Mouse (Mus musculus): ENCODE data around the gene Zfp385c.

Zfp385c gene

GRCm38 (mm10) chr11:100692164-100692616 is at the start of gene Zfp385c:
Gene Zfp385c (minus strand): TSS chr11:100692455.
- no peak for DNase-seq (ENCODE audit: low read depth, low spot score)

DNA sequence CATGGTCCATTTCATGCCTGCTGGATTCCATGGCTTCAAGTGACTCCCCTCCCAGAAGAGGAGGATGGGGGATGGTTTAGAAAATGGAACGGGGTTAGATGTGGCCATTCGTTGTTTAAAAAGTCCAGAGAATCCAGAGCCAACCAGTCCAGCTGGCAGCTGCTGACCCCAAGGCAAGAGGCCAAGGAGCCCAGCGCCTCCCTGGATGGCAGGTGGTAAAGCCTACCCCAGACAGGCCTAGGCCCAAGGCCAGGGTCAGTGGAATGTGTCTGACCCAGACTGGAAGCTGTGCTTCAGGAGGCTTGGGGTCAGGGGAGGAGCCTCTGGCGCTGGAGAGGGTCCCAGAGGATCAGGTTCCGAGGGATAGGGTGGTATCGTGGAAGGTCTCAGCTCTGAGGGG is 49.1 kb upstream of the Zfp385c start:
- no peak for DNase-seq (ENCODE audit: low read depth, low spot score)

DNA sequence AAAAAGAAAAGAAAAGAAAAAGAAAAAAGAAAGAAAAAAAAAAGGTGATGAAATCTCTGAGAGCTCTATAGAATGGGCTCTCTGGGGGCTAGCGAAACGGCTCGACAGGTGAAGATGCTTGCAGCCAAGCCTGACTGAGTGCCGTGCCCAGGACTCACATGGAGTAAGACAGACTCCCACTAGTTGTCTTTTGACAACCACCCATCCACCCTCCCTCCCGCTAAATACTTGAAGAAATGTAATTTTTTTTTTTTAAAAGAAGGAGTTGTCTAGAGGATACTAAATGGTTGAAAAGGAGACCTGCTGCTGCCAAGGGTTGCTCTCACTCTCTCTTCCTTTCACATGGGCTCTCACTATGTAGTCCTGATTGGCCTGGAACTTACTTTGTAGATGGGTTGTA is 46.5 kb upstream of the Zfp385c start:
- no peak for DNase-seq (ENCODE audit: low read depth, low spot score)

GRCm38 (mm10) chr11:100738066-100738604 is 45.9 kb upstream of the Zfp385c start, which contains the start of gene Rab5c:
Gene Rab5c (minus strand): TSS chr11:100738215.
- peak; percentile 100 for DNase-seq (ENCODE audit: low read depth, low spot score)

GRCm38 (mm10) chr11:100737105-100737733 is 45.0 kb upstream of the Zfp385c start:
- no peak for DNase-seq (ENCODE audit: low read depth, low spot score)

GRCm38 (mm10) chr11:100736746-100737080 is 44.5 kb upstream of the Zfp385c start:
- no peak for DNase-seq (ENCODE audit: low read depth, low spot score)

DNA sequence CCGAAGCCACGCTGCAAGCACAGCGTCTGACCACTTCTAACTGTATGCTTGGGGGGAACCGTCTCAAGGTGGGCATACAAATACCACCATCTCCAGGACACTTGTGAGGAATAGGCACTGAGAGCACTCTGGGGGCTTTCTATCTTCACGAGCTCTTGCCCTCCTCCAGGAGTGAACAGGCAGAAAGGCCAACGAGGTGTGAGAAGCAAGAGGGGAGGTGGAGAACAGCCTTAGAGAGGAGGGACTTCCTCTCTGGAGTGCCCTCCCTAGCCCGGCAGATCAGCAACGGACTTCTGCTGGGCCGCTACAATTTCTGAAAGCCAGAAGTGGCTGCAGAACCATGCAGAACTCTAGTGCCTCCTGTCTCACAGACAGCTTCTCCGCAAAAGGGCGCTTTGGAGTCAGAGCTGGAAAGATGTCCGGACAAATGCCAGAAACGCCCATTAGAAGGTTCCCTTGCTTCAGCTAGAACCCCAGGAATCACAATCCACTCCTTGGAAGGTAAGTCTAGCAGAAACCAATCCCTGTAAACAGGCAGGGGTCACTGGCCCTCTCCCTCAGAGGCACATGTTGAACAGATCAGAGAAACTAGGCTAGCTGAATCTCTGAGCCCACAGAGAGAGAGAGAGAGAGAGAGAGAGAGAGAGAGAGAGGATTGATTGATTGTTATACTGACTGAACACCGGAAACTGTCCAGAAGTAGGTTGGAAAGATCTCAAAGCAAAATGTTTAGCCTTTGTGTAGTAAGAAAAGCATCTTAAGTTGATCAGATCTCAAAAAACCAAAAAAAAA is 43.9 kb upstream of the Zfp385c start:
- no peak for DNase-seq (ENCODE audit: low read depth, low spot score)

DNA sequence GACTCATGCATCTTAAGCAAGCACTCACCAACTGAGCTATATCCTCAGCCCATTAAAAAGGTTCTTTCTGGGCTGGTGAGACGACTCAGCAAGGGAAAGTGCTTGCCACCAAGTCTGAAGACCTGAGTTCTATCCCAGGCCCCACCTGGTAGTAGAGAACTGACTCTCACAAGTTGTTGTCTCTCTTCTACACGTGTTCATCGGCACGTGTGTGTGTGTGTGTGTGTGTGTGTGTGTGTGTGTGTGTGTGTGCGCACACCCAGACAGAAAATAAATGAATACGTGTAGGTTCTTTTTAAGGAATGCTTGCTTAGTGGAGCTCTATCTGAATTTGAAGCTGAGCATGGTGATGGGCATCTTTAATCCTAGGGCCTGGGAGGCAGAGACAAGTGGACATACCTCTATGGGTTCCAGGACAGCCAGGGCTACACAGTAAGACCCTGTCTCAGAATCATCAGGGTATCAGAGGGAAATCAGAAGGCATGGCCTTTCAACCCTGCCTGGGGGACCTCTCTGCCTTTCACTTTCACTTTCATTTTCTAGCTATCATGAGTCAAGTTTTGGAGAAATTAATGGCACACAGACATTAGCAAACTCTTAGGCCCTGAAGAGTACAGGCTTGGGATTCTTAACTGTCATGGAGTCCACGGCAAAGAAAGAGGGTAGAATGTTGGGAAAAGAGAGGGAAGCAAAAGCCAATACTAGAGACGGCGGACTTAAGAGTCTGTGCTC is 43.0 kb upstream of the Zfp385c start:
- no peak for DNase-seq (ENCODE audit: low read depth, low spot score)

- no peak for DNase-seq (ENCODE audit: low read depth, low spot score)
Observed at GRCm38 (mm10) chr11:100730477-100731205, 38.4 kb upstream of the Zfp385c start.

DNA sequence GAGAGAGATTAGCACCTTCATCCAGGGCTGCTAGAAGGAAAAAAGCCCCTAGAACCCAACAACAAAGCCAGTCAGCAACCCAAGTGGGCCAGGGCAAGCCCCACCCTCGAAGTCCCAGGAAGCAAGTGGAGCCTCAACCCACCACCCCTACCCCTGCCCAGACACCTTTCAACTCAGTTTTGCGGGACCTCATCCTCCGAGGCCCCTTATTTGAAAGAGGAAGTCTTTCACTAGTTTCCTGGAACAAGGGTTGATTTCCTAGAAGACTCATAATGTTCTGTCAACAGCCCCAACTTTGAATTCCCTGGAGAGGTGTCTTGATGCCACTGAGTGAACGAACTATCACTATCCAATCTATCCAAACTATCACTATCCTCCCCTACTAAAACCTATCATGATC is 37.7 kb upstream of the Zfp385c start:
- DNase-seq (ENCODE audit: low read depth, low spot score) = no peak

GRCm38 (mm10) chr11:100728601-100729000 is 36.3 kb upstream of the Zfp385c start:
- DNase-seq (ENCODE audit: low read depth, low spot score) = no peak

- no peak for DNase-seq (ENCODE audit: low read depth, low spot score)
Observed at GRCm38 (mm10) chr11:100727201-100727600, 34.9 kb upstream of the Zfp385c start.

DNA sequence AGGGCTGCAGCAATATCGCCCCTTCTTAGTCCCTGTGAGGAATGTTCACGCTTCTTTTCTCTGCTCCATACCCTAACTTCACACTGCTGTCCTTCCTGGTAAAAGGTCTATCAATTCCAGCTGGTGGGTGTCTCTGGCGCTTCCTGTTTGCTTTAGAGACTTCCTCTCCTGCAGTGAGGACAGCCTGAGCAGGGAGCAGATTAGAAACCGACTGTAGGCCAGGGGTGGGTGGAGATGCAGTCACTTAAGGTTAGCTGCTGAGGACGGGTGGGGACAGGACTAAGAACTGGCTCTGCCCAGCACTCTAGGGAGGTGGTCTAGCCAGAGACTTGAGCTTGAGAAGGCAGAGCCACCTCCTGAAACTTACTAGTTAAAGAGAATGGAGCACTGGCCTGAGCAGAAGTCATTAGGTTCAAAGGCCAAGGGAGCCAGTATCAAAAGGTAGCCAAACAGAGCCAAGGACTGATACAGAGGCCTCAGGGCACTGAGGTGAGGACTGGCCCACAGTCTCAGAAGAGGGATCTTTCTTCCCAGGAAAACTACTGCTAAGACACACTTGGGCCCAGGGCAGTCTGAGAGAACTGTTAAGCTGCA is 32.8 kb upstream of the Zfp385c start:
- no peak for DNase-seq (ENCODE audit: low read depth, low spot score)

DNA sequence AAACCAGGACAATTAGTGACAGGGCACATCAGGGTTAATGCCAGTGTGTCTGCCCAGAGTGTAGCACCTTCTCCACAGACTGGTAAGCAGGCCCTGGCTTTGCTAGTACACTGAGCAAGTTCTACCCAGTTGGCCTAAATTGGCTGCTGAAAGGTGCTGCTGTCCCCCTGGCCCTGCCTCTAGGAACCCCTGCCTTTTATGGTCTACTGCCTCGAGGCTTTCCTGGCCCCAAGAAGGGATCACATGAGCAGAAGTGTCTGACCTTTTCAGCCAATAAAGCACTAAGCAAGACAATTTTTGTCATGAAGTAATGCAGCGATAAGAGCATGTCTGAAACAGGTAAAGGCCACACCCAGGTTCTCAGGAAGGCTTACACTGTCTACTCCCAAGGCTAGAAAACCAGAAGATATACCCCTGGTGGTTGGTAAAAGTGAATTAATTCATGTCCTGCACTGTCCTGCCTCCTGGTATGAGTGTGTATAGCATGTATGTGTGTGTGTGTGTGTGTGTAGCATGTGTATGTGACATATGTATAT is 30.3 kb upstream of the Zfp385c start:
- DNase-seq (ENCODE audit: low read depth, low spot score) = no peak

- DNase-seq (ENCODE audit: low read depth, low spot score) = no peak
Observed at GRCm38 (mm10) chr11:100721776-100722492, 29.7 kb upstream of the Zfp385c start.

DNA sequence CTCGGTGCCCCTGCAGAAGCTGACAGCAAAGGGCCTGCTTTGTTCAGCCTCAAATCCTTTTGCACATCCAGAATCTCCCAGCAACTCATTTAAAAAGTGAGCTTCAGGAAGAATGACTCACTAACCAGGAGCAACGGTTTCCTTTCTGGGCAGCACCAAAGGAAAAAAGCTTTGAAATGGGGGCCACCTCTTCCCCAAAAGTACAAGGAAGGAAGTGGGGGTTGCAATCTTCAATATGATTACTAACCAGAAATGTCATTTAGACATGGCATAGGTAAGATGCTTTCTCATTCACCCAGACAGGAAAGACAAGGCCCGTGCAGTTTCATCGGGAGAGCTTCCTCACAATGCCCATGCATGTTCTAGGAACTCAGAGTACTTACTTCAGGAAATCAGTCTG is 29.0 kb upstream of the Zfp385c start:
- peak; percentile 59 for DNase-seq (ENCODE audit: low read depth, low spot score)

DNA sequence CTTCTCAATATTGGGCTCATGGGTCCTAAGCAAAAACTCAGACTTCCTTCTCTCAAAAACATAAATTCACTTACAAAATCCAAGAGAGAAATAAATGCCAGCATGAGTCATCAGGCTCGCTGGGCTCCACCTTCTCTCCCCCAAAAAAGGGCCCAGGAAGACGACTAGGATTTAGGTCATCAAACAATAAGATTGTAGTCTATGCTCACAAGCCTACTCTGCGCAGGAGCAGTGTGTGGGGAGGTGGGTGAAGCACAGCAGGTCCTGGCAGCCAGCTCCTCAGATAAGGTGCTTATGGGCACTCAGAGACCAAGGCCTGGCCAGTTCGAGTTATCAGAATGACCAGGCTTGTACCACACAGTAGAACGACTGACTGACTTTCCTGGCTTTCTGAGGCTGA is 28.1 kb upstream of the Zfp385c start:
- peak; percentile 77 for DNase-seq (ENCODE audit: low read depth, low spot score)

GRCm38 (mm10) chr11:100719893-100720292 is 27.6 kb upstream of the Zfp385c start:
- DNase-seq (ENCODE audit: low read depth, low spot score) = no peak

- DNase-seq (ENCODE audit: low read depth, low spot score) = peak; percentile 83
Observed at GRCm38 (mm10) chr11:100719312-100719711, 27.1 kb upstream of the Zfp385c start.

DNA sequence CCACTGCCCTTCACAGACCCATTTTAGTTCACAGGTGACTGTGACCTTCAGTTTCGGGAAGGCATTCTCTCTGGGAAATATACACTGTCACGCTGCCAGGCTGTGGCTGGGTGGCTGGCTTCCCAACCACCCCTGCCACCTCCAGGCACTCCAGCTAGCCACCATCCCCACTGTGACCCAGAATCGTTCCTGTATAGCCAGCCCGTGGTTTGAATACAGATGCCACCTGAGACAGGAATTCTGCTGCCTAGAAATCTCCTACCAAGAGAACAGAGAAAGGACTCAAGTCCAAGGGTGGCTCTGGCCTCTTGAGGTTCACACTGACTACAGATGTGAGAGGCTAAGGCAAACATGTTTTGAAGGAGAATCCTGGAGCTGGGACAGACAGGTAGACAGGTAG is 26.6 kb upstream of the Zfp385c start:
- no peak for DNase-seq (ENCODE audit: low read depth, low spot score)

All from brain, adult 2 months (tissue).